Mouse (Mus musculus) right cerebral cortex, postnatal 25 days (tissue): ENCODE results near the gene Reln.
A peak's percentile ranks its signal among the peaks of the same experiment; 100 is the strongest.

Experiments used
- DNase-seq: peaks from one replicate; pipeline ENCODE4 v3.0.0; 2022

Gene Reln

DNA sequence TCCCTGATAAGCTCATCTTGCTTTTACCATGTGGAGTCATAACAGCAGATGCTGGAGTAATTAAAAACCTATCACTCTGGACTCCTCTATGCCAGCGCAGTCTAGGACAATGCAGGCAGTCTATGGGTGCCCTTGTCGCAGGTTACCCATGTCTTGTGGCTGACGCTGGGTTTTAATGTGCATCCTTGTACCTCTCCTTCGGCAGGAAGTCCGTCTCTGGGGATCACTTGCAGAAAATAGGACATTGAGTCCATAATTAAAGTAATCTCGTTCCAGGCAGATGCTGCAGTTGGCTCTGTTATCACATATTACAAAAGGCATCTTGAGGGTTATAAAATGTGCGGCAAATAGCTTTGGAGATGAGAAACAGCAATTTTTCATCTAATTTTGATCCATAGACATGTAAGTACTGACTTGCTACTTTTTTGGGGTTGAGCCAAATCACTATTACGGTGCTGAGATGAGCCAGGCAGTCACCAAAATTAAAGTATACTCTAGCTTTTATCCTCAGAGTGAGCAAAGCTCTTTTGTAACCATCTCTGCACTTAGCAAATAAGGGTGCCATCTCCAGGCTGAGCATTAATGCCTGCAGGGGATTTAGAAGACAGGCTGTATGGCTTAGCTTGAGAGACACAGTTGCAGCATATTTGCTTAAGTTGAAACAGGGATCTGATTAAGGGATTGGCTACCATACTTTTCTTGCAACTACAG, 136.0 kb downstream of the Reln start:
- DNase-seq = peak; percentile 10

DNA sequence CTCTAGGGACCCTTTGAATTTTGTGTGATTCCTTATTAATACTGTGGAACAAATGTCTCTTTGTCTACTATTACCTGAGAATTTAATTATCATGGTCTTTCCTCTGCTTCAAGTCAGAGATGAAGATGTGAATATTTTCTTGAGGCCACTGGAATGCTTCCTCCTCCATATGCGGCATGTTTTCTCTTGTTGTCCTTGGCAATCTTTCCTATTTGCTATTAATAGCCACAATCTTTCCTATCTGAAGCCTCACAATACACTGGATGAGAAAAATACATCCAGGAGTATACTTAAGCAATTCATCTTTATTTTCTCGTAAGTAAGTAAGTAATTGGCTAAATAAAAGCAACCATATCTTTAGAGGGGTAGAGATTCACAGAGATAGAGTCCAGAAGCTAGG, 146.6 kb downstream of the Reln start:
- no peak for DNase-seq

DNA sequence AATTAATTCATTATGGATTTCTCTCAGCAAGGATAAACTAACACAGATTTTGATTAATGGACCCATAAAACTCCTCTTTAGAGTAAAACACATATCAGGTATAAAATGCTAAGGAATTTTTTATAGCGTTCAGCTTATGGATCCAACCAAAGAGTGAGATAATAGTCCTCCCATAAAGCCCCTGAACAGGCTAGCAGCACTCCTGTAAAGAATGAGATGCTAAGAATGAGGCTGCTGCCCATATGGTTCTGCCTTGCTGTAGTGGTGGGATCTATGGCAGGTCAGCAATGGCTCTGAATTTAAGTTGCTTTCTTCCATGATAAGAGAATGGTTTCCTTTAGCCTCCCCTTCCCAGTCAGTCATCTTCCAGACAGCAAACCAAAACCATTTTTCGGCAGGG, 147.6 kb downstream of the Reln start:
- DNase-seq = no peak

DNA sequence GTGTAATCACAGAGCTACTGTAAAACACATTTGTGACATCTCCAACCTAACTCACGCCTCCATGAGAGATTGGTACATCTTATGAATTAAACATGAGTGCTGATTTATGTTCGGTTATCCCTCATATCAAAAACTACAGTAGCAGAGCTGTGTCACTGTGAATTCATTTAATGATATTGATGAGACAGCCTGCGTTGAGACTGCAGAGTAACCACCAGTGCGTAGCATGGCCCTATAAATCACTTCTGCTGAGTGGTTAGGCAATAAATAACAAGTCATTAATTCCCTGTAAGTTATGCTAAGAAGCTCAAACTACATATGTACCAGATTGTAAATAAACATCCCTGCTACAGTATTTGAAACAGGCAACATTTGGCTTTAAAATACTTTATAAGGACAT, 148.0 kb downstream of the Reln start:
- no peak for DNase-seq

DNA sequence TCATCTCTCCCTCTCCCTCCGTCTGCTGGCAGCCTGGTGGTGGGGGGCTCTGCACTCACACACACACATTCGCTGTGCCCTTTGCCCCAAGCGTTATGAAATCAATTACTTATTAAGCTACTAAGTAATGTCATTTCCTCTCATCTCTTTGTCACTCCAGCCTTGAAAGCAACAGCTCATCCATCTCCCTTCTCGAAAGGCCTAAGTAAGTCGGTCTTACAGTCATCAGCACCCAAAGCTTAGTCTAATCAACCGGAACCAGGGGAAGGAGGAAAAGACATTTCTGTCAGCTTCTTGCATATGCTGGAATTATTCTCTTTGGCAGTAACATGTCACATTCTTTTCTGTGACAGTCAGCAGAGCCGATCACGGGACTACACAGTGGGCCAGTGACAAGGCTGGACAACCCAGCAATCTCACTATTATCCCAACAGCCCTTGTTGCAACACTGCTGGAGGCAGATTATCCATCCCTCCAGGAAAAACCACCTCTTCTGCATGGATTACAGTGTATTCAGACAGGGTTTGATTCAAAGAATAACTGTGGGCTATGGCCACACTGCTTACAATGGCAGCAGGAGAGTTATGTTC, 149.1 kb downstream of the Reln start:
- no peak for DNase-seq

DNA sequence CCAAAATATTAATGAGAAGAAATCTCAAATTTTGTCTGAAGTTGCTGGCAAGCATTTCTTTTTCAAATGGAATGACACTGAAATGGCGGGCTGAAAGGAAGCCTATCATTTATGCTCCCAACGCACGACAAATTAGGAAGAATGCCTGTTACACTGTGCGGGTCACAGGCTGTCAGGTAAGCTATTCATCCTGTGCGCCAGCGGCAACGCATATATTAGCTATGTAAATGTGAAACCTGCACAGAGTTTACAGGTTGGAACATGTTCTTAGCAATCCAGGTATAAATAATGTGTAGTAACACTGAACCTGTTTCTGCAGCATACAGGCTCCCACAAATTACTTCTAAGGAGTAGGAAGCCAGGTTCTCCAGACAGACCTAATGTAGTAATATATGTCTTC, 152.7 kb downstream of the Reln start:
- no peak for DNase-seq

DNA sequence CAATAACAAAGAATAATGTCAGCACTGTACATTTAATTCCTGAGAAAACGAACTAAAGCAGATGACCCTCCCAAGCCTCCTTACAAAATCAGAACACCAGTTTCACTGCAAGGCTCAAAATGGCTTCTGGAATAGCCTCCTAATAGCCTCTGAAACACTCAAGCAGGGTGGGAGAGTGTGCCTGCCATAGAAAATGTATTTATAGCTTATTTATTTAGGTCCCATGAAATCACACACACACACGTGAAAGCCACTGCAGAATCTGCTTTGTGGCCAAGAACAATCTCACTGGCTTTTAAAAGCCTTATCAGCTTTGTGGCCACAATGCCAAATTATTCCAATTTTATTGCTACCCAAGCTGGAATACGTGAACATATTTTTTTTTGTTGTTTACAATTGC, 154.2 kb downstream of the Reln start:
- DNase-seq = no peak

DNA sequence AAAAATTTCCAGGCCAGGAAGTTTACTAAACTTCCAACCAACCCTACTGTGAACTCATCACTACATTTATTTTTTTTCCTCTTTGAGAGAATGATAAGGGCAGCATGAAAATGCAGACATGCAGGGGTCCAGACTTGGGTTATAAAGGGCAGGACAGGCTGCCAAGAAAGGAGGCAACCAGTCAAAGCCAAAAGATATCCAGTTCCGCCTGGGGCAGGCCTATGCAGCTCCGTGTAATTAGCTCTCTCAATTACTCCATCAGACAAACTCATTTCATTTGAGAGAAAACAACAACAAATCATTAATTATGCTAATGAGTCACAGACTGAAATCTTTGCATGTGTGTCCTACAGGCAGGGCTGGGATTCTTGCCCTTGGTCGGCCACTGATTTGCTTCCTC, 156.9 kb downstream of the Reln start:
- no peak for DNase-seq

DNA sequence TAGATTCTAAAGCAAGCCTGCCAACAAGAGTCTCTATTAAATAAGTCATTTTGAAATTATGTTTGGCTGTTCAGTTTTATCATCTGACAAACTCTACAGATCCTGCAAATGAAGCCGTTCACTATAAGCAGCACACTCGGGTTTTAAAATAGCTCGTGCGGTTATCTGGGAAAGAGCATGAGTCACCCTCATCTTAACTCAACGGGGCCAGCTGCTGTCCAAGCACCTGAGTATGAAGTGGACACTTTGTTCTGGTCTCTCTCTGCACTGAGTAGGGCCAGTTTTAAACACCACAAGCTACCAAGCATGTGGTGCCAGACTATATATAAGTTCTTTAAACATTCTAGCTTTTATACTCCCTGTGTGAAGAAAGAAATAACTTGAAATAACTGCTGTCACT, 168.0 kb downstream of the Reln start:
- DNase-seq = no peak

DNA sequence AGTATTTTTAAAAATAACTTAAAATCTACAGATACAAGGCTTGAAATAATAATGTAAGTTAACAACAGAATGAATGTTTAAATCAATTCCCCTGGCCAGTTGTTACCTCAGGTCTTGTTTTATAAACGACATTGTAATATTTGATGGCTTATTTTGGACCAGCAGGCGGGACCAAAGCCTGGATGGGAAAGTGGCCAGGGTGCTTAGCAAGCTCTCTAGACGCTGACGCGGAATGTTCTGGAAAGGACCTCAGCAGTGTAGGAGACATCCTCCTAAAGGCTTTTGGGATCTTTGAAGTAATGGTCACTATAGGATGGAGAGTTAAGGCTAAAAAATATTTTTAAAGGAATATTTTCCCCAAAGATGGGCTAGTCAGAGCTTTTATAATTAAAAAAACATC, 173.2 kb downstream of the Reln start:
- no peak for DNase-seq

DNA sequence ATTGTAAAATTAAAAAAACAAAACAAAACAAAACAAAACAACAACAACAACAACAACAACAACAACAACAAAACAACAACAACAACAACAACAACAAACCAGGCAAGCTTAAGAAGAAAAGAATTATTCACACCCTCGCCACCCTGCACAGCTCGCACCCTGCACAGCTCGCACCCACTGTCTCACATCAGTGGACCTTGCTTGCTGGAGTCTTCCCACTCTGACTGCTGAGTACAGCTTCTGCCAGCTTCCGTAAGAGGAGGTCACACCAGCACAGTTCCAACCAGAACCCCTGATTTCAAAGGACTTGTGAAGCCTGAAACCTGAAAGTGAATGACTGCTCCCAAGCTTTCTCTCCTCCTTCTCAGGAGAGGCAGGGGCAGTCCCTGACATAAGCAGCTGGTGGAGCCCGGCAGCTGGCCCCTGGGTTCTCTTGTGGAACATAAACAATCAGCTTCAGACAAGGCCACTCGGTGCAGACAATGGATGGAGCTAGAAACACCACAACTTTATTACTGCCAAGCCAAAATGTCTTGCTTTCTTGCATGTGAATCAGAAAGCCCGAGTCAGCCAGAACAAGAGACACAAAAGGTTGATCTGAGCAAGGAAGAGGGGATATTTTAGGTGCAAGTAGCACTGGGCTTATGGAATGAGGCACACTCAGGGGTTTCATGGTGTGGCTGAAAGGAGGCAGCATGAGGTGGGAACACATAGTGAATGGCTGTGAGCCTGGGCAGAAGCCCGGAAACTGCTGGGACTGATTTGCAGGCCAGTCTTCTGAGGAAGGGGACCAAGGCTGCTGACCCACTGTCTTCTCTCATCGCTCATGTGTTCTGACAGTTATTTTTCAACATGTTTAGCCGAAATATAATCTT, 180.2 kb downstream of the Reln start:
- DNase-seq = no peak

DNA sequence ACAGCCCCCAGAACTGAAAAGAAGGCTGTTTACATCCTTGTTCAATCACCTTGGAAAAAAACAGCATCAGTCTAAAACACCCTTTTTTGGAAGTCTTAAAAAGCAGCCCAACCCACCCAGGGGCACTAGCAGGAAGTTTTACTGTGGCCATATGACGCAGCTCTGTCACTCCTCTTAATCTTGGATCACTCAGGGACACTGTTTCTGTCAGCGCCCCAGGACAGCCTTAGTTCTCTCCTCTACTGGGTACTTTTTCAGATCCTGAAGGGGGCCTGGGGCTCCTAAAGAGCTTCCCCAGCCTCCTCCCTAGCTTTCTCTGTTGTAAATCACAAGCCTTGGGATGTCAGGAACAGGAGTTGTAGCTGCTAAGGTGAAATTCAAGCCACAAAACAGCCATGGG, 183.6 kb downstream of the Reln start:
- no peak for DNase-seq

DNA sequence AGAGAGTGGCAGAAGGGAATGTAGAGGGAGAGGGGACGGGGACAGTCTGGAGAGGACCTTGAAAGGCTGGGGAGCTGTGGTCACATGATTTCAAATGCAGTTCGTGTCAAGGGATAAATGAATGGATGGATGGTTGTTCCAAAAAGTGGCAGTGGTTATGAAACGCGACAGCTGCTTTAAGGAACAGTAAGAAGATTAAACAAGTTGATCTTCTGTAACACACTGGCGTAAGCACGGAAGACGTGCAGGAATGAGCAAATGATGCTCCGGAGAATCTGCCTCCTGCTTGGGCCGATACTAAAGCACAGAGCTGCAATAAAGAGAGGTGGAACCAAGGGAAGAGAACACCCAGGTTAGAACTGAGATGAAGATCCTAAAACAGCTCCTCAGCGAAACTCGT, 185.7 kb downstream of the Reln start:
- no peak for DNase-seq

DNA sequence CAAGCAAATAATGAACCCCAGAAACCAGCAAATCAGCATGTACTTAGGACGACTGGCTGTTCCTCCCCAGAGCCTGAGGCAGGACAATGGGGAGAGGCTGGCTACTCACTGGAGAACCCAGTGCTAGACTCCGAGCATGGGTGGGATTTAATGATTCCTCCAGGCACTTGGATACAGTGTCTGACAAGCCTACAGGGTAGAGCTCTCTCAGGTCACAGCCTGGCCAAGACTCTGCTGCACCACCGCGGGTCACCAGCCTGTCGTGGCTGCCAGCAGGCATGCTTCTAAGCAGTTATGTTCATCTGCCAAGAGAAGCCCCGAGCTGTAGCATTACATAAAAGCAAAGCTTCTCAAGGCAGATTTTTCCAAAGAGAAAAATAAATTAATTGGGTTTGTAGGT, 190.9 kb downstream of the Reln start:
- no peak for DNase-seq

DNA sequence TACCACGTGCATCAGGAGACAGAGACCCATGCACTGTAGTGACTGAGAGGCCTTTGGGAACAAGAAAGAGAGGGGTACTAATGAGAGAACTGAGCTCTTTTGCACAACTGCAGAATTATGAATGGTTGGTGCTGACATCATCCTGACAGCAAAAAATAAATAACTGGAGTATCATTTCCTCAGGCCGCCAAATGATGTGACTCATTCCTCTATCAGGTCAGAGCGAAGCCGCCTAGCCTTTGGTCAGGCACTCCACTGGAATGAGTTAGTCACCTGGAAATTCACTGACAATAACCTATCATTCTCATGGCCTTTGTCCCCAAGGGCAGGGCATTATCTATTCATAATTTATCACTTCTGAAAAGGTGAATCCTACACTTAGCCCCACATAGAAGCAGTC, 202.7 kb downstream of the Reln start:
- no peak for DNase-seq

DNA sequence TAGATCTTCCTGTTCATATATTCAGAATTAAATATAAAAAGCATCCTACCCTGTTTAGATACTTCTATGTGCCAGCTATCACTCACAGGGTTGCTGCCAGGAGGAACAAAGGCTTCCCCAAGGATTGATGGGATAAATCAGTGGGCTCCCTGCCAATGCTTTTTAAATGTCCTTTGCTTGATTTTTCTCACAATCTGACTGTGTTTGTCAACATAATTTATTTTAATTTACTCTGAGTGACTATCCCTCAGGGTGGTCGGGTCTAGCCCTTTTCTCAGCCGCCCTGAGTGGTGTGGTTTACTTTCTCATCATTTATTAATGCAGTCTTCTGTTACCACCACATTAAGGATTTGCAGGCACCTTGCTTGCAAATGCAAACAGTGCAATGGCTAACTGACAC, 205.5 kb downstream of the Reln start:
- no peak for DNase-seq

DNA sequence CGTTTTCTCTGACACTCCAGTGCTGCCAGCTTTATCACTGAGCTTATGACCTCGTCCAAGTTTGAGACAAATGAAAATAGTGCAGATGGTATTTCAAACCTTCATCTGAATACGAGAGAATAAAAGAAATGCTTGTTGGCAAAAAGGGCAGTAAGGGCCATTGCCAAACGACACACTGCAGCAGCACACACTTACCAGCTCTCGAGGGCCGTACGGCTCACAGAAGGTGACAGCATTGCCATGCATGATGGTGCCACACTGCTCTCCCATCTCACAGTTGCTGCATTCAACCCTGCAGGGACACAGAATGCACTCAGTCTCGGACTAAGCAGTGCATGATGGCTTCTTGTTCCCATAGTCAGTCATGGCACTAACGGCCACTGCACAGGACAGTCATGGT, 210.1 kb downstream of the Reln start:
- DNase-seq = no peak

DNA sequence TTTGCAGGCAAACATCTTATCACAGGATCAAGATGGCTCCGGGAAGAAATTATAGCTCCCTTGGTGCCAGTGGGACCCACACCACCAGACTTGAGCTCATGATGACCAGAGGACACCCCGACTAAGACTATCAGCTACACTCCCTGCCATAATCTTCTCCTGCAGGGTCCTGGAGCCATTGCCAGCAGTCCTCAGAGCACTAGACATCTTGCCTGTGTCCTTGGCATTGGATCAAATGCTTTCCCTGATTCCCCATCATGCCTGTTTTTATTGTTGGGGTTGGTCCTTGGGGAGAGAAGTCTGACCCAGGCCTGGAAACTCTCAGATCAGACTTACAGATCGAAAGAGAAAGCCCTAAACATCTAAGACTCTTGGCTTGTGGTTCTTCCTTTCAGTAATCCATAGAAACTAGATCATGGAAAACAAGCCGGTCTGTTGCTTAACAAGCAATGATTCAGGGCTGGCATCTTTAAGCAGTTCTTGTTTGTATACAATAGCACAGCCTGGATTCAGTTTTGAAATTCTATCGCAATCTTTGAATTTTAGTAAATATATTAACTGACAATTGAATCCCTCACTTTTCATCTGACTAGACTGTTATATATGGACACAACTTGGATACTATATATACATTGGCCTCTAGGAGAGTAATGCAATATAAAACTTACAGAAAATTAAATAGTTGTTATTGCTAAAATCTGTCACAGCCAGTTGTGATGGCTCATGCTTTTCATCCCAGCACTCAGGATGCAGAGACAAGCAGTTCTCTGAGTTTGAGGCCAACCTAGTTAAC, 212.6 kb downstream of the Reln start:
- DNase-seq = no peak

DNA sequence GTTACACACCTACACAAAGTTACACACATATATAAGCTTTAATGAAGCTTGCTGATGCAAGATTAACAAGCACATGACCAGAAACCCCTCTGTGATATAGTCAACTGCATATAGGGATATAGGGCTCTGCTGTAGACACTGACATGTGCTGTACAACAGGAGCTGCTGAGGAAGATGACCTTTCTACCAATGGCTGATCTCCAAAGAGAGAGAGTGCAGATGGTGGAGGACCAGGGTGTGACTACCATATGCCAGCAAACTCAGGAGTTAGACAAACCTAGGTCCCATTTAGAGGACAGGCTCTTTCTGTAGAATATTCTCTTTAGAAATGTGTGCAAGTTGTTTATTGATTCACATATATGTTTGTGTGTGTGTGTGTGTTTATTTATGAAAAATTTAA, 216.9 kb downstream of the Reln start:
- no peak for DNase-seq

DNA sequence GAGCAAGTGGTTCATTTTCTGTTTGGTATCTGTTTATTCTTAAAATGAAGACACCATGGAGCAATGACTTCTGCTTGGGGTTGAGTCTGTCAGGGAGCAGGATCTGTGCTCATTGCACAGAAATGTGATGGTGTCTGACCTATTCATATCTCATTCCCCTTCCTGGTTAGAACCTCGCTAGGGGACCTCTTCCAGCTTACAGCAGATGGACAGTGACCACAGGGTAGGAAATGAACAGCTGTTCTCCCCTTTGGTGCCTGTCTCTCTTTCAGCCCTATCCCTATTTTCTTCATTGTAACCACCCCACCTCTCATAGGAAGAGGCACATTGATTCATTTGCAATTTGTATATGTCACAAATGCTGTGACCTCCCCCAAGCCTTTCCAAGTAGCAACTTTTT, 225.2 kb downstream of the Reln start:
- no peak for DNase-seq

DNA sequence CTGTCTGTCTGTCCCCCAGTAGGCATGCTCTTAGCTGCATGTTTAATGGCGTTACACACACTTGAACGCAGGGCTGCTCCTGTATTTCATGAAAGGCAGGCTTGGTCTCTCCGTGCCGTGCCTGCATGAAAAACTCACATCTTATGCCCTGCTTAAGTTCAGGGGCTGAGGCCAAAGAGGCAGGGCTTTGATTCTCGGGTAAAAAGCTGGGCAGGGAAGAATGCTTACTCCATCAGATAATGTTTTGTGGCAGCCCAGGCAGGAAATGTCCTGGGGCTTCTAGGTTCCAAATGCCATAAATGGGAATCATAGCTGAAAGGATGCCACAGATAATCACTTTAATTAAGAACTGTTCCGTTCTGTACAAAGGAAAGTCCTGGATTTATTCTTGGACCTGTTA, 226.0 kb downstream of the Reln start:
- DNase-seq = no peak

DNA sequence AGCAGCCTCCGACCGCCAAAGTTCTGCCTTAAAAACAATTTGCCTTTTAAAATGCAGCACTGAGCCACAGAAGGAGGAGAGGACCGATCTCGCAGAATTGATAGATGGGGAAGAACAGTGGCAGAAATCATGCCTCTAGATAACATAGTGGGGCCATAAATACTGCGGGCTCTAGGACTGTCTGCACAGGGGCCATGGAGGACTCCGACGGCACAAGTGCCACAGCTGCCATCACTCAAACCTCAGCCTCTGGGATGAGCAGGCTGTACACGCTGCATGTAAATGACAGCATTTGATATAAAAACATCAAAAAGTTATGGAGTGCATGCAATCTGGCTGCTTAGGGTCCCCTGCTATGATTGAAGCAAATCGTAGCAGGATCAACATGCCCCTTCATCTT, 227.6 kb downstream of the Reln start:
- no peak for DNase-seq

DNA sequence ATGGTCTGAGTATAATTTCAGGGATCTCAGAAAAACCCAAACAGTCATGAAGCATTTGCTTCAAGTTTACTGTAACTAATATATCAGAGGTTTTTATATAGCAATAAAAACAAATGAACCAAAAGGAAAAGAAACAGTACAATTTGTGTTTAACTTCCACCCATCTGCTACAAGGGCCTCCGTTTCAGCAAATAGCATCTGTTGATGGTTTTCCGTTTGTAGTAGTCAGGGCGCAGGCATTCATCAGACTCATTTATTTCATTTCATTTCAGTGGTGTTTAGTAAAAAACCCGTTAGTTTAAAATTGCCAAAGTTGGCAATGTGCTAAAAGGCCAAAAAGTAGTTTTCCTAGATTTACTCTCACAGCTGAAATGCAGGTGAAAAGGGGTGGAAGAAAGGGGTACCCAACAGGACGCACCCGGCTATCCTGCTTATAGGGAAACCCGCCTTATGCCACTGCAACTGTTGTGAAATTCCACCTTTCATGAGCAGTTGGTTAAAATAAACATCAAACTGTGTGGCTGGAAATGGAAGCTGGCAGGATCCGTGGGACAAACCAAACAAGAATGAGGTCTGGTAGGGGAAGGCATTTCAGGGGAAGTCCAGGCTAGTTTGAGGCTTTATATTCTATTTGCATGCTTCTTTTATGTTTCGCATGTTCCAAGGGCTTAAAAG, 237.6 kb downstream of the Reln start:
- DNase-seq = no peak
